Mouse (Mus musculus): ENCODE measurements around the gene Gstm5. TPM values are rescaled to one million over a fixed set of nuclear protein-coding genes. Genes with fewer than 3 reads are reported as not detected.
A peak's percentile ranks its signal among the peaks of the same experiment; 100 is the strongest.
"Not testable (repeated sequence)": the region's sequence is repeated elsewhere in the genome, so short reads cannot be mapped to it uniquely, and the experiment has no call there.

Gene Gstm5
- polyA plus RNA-seq, 1 experiment = 147 TPM

DNA sequence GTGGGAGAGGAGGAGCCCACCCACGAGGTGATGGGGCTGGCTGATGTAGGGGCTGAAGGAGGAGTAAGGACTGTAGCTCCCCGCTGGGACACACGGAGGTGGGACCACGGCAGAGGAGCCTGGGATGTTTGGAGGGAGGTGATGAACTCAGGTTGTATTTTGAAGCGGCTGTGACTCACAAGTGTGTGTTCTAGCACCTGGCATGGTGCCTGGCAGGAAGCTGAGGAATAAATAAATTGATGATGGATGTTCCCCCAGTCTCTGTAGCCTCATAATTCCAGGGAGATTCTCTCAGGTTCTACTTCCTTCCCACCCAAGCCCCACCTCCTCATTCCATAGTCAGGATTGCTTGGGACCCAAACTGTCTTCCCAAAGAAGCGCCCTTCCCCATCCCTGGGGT, 20.4 kb upstream of the Gstm5 start:
- DNase-seq (ENCODE audit: low read depth) = no peak
- TF ChIP-seq POLR2A (IDR thresholded peaks at IDR 0.05; ENCODE audit: borderline replicate concordance, extremely low read depth, insufficient read depth, insufficient read length, poor library complexity, severe bottlenecking) (no peak), CTCF (IDR thresholded peaks at IDR 0.05; ENCODE audit: borderline replicate concordance, extremely low read depth, insufficient read depth, insufficient read length) (no peak)

DNA sequence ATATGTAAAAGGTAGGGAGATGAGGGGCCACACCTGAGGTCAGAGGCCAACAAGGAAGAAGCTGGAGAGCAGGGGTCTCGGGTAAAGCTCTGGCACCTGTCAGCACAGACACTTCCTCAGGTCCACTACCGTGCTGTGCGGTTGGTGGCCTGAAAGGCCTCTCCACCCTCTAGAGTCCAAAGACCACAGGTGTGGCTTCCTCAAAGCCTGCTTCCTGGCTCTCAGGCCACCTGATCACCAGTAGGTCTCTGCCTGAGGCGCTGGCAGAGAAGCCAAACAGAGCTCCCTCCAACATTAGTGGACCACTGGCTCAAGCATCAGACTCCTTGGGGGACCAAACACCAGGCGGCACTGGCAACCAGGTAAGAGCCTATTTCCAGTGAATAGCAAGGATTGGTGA, 18.6 kb upstream of the Gstm5 start, which contains the start of gene Eps8l3:
Gene Eps8l3, plus strand, starts transcription at position 225 of the 400 bp plus-strand sequence.
- no peak for DNase-seq (ENCODE audit: low read depth)
- no peak for TF ChIP-seq CTCF (IDR thresholded peaks at IDR 0.05; ENCODE audit: borderline replicate concordance, extremely low read depth, insufficient read depth, insufficient read length)
- no peak for TF ChIP-seq POLR2A (IDR thresholded peaks at IDR 0.05; ENCODE audit: borderline replicate concordance, extremely low read depth, insufficient read depth, insufficient read length, poor library complexity, severe bottlenecking)

DNA sequence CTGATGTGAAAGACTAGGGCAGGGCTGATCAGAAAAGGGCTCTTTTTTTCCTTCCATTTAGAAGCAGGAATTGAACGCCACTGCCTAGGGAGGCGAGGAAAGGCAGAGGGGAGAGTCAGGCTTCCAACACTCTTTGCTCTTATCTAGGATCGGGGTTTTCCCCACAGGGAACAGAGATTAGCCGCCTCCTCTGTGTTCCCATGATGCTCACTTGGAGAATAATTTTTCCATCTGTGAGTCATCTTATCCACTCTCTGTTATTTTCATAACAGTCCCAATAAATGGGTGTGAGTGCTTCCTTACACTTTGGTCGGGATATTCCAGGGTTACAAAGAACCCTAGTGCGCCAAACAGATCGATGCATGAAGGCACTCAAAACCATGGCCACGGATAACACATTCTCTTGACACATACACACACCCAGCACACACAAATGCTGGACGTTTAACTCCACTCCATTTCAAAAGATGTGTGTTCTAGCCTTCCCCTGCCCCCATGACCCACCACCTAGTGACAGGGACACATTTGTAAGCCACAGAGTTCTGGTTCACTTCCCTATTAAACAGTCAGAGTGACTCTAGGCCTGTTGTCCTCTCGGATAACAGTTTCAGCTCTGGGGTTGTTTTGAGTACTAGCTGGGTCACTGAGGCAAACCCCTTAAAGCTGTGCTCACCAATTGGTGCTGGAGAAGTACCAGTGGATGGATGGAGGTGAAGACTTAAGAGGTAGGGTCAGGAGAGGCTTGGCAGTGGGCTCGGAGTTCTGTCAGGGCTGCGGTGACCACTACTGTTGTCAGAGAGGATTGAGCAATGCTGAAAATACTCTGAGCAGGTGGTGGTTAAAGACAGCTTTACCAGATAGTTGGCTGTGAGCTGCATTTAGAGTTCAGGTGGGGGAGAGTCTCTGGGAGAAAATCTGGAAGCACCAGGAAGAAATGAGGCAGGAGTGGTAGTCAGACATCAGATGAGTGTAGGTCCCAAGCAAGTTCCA, 17.6 kb upstream of the Gstm5 start:
- TF ChIP-seq POLR2A (IDR thresholded peaks at IDR 0.05; ENCODE audit: borderline replicate concordance, extremely low read depth, insufficient read depth, insufficient read length, poor library complexity, severe bottlenecking) = no peak
- TF ChIP-seq CTCF (IDR thresholded peaks at IDR 0.05; ENCODE audit: borderline replicate concordance, extremely low read depth, insufficient read depth, insufficient read length) = no peak
- no peak for DNase-seq (ENCODE audit: low read depth)

- TF ChIP-seq CTCF (IDR thresholded peaks at IDR 0.05; ENCODE audit: borderline replicate concordance, extremely low read depth, insufficient read depth, insufficient read length) = no peak
- TF ChIP-seq POLR2A (IDR thresholded peaks at IDR 0.05; ENCODE audit: borderline replicate concordance, extremely low read depth, insufficient read depth, insufficient read length, poor library complexity, severe bottlenecking) = no peak
- peak; percentile 93 for DNase-seq (ENCODE audit: low read depth)
These were observed 7.7 kb upstream of the Gstm5 start for GRCm38 (mm10) chr3:107887674-107888495.

DNA sequence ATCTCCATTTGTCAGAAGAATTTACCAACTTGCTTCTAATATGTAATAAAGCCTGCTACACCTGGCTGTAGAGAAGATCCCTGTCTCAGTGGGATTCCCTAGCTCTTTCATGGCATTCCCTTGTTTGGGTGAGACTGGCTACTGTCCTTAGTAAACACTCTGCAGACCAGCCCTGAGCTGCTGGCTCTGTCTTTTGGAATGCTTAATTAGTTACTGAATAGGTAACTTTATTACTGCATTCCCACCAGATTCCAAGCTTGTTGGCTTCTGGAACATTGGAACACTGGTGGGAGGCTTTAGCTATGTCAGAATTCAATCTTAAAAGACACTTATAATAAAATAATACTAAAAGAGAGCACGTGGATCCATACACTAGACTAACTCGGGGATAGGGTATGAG, 6.4 kb upstream of the Gstm5 start:
- not testable (repeated sequence) for DNase-seq (ENCODE audit: low read depth)

DNA sequence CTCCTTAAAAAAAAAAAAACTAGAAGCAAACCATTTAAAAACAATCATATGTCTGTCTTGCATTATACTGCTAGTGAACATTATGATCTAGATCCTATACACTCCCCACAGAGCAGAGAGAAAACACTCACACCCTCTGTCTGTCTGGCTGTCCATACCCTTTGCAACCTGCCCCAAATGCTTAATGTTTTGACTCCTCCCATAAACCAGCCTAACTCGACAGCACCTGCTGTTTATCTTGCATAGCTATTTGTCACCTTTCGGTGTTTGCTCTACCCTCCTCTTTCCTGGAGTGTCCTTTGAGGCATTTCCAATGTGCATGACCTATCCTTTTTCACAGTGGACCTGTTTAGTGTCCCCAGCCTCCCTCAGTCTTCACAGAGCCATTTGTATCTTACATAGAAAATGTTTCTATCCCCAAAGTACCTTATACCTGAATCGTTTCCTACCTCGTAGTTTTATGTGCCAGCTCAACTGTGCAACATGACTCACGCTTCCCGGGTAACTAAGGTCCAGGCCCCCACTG, 364 bp upstream of the Gstm5 start:
- TF ChIP-seq POLR2A (IDR thresholded peaks at IDR 0.05; ENCODE audit: borderline replicate concordance, extremely low read depth, insufficient read depth, insufficient read length, poor library complexity, severe bottlenecking) (no peak), CTCF (IDR thresholded peaks at IDR 0.05; ENCODE audit: borderline replicate concordance, extremely low read depth, insufficient read depth, insufficient read length) (no peak)
- DNase-seq (ENCODE audit: low read depth) = no peak

DNA sequence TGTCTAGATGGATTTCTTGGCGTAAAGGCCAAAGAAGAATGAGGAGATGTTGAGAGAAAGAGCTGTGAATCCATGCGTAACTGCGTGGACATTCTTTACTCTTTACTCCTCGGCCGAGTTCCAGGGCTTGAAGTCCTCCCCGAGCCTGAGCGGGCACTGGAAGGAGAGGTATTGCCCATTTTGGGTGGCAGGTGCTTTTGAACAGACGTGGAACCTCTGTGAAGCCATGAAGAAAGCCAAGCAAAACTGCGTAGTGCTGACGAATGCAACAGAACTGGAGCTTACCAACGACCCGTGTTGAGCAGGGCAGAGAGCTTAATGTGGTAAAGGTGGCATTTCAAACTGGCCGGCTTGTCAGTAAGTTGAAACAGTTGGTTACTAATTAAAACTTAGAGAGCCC, 3.1 kb downstream of the Gstm5 start:
- no peak for DNase-seq (ENCODE audit: low read depth)

DNA sequence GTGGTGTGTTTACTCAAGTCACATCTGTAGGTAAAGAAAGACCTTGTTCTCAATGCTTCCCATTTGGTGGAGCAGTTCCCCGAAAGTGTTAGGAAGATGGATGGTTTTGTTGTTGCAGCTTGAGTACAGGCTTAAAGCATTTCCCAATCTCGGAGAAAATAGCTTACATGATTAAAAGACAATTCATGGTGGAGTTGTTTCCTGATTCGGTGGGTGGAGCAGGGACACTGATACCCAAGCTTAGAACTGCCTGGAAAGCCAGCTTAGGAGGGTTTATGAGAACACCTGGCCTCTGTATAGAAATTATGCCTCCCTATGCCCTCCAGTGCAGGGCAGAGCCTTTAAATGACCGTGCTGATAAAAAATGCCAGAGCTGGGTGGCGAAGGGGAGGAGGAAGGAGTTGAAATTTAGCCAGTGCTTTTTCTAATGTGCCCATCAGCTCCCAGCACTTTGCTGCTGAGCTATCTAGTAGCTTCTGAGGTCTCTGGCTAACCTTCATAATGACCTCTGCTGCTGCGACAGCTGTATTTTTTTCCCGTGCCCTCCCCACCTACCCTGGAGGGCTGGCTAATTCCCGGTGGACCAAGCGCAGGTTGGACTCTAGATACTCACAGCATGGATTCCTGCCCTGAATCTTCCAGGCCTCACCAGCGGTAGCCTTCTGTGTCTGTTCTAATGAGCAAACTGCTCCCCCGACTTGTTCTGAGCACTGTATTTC, 5.5 kb downstream of the Gstm5 start:
- DNase-seq (ENCODE audit: low read depth) = no peak
- TF ChIP-seq POLR2A (IDR thresholded peaks at IDR 0.05; ENCODE audit: borderline replicate concordance, extremely low read depth, insufficient read depth, insufficient read length, poor library complexity, severe bottlenecking) (no peak), CTCF (IDR thresholded peaks at IDR 0.05; ENCODE audit: borderline replicate concordance, extremely low read depth, insufficient read depth, insufficient read length) (no peak)

More for the DNA sequence above, 3.1 kb downstream of the Gstm5 start:
- TF ChIP-seq POLR2A (IDR thresholded peaks at IDR 0.05; ENCODE audit: borderline replicate concordance, extremely low read depth, insufficient read depth, insufficient read length, poor library complexity, severe bottlenecking) = no peak
- no peak for TF ChIP-seq CTCF (IDR thresholded peaks at IDR 0.05; ENCODE audit: borderline replicate concordance, extremely low read depth, insufficient read depth, insufficient read length)

DNA sequence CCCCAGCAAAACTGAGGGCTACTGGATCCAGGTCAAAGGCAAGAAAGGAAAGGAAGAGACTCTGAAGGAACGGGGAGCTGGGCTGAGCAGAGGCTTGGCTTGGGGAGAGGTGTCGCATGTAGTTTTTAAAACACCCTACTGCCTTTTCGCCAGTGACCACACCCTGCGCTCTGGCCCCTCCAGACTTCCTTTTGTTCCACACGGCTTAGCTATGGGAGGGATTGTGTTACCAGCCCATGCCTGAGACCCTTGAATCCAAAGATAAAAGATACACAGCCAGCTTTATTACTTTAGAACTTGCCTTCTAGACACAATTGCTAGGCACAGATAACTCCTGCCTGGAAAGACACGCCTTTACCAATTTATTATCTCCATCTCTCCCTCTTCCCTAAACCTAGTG, 10.3 kb downstream of the Gstm5 start:
- no peak for TF ChIP-seq CTCF (IDR thresholded peaks at IDR 0.05; ENCODE audit: borderline replicate concordance, extremely low read depth, insufficient read depth, insufficient read length)
- DNase-seq (ENCODE audit: low read depth) = no peak

DNA sequence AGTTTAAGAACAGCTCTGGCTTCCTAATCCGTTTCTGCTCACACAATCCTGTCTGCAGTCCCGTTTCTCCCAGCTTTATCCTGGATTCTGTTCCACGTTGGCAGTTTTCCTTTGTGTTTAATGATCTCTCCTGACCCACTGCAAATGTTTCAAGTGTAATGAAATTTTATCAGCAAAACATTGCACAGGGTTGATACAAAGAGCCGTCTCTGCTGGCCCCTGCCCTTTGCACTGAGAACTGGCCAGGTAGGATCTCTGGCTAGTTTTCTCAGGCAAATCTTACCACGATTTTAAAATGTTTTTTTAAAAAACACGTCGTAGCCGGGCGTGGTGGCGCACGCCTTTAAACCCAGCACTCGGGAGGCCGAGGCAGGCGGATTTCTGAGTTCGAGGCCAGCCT, 21.1 kb downstream of the Gstm5 start:
- DNase-seq (ENCODE audit: low read depth) = no peak
- no peak for TF ChIP-seq POLR2A (IDR thresholded peaks at IDR 0.05; ENCODE audit: borderline replicate concordance, extremely low read depth, insufficient read depth, insufficient read length, poor library complexity, severe bottlenecking)
- TF ChIP-seq CTCF (IDR thresholded peaks at IDR 0.05; ENCODE audit: borderline replicate concordance, extremely low read depth, insufficient read depth, insufficient read length) = no peak

DNA sequence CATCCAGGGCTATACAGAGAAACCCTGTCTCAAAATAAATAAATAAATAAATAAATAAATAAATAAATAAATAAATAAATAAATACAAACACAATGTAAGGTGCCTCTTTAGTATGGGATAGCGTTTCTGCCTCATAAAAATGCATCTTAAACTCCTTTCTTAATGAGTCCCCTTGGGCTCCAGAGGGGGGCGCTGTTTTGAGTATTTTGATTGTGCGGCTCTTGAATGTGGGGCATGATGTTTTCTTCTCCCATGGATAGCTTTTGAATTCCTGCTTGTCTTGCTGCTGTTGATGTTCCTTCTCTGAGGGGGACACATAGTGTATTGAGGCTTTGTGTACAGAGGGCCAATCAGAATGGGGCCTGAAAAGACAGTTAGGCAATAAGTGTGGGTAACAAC, 21.5 kb downstream of the Gstm5 start:
- peak; percentile 43; the same call in 1 of the 2 replicates for TF ChIP-seq CTCF (IDR thresholded peaks at IDR 0.05; ENCODE audit: borderline replicate concordance, extremely low read depth, insufficient read depth, insufficient read length)
- TF ChIP-seq POLR2A (IDR thresholded peaks at IDR 0.05; ENCODE audit: borderline replicate concordance, extremely low read depth, insufficient read depth, insufficient read length, poor library complexity, severe bottlenecking) = no peak
- no peak for DNase-seq (ENCODE audit: low read depth)
